Mouse (Mus musculus) liver, embryonic 15.5 days (tissue): Measurements from ENCODE around the gene Abl1. TPM values are rescaled to one million over a fixed set of nuclear protein-coding genes. Genes with fewer than 3 reads are reported as not detected.
A peak's percentile ranks its signal among the peaks of the same experiment; 100 is the strongest.

ENCODE experiments used
- ATAC-seq: fragments of 200-750 bp; cut with Nextera tagmentation; 2 replicates; pipeline ENCODE4 v1.8.0; 2017; ENCODE audit warnings: moderate number of reproducible peaks, mild to moderate bottlenecking, moderate library complexity; ENCODE audit not compliant: insufficient read depth
- H3K27ac ChIP-seq: fragments of 300-500 bp; sonication (generic); replicated peaks from 2 replicates; pipeline ENCODE4 v1.5.1; 2015; ENCODE audit warnings: mild to moderate bottlenecking, inconsistent platforms
- H3K27me3 ChIP-seq: fragments of 300-500 bp; sonication (generic); 2 replicates; pipeline ENCODE4 v1.6.1; 2015; ENCODE audit warnings: mild to moderate bottlenecking, inconsistent platforms
- H3K36me3 ChIP-seq: fragments of 300-500 bp; sonication (generic); replicated peaks from 2 replicates; pipeline ENCODE4 v1.6.1; 2015; ENCODE audit warnings: moderate library complexity, mild to moderate bottlenecking, inconsistent platforms
- H3K4me1 ChIP-seq: fragments of 300-500 bp; sonication (generic); replicated peaks from 2 replicates; pipeline ENCODE4 v1.6.1; 2015; ENCODE audit warnings: inconsistent platforms
- H3K4me2 ChIP-seq: fragments of 300-500 bp; sonication (generic); 2 replicates; pipeline ENCODE4 v1.6.1; 2015; ENCODE audit warnings: moderate library complexity, mild to moderate bottlenecking, inconsistent platforms
- H3K4me3 ChIP-seq: fragments of 300-500 bp; sonication (generic); replicated peaks from 2 replicates; pipeline ENCODE4 v1.5.1; 2015; ENCODE audit warnings: mild to moderate bottlenecking, inconsistent platforms
- H3K9ac ChIP-seq: fragments of 300-500 bp; sonication (generic); 2 replicates; pipeline ENCODE4 v1.6.1; 2015; ENCODE audit warnings: moderate library complexity, mild to moderate bottlenecking, inconsistent platforms
- H3K9me3 ChIP-seq: fragments of 300-500 bp; sonication (generic); replicated peaks from 2 replicates; pipeline ENCODE4 v1.6.1; 2016; ENCODE audit warnings: inconsistent platforms
- WGBS: fragments of 180-500 bp; shearing (Covaris S2); methylation state at CpG from one replicate; pipeline ENCODE4 v1.1.7; 2015; ENCODE audit warnings: mixed read lengths; ENCODE audit not compliant: insufficient replicate concordance; 5-methylcytosine and 5-hydroxymethylcytosine counted together
- polyA plus RNA-seq: library from polyadenylated mRNA; unstranded; fragments of >200 nt; fragmentation: Nextera tagmentation; extraction: Ambion mirVana; gene quantifications from 2 replicates; pipeline ENCODE4 v1.2.1, GENCODE M21; 2015

The Abl1 gene
- polyA plus RNA-seq, result 5.9 and 7.5 TPM in 2 replicates

DNA sequence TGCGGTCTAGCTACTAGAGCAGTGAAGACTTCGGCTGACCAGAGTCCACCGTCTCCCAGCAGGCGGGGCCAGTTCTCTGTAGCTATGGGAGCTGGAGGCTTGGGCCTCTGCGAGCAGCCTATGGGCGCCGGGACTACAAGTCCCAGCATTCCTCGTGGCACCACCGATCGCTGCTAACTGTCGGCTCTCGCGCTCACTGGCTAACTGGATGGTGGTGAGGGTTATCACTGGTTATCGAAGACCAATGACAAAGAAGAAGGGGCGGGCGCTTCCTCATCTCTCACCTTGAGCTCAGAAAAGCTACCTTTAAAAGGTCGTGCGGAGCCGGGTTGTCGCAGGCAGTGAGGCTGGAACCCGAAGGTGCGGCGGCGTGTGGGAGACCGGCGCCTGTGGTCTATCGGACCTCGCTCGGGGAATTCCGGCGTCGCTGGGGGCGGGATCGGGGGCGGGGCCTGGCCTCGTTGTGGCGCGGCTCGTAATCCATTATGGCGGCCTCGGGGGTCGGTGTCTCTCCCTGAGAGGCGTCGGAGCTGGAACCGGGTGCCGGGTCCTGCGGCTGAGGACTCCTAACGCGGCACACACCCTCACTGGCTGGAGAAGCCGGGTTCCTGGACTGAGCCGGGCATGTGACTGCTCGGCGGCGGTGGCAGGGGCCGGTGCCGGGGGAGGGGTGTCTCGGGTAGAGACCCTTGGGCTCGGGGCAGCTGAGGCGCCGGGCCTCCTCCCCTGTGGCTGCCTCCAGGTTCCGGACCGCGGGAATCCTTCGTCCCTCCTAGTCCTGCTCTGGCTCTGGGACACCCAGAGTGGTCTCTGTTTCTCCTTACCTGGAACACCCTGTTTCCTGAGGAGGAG lies at the start of gene Abl1:
TSS of gene Abl1 (plus strand) at position 303 of the 852 bp plus-strand sequence.
- Histone ChIP-seq H3K9ac (peak within 1 kb of the TSS; percentile 96), H3K4me2 (peak within 1 kb of the TSS; percentile 86), H3K36me3 (0 out of 2 replicates have a peak, but pooled peaks cover 3% of the 10 kb centered on the region), H3K27me3 (no peaks in the 10 kb centered on the region), H3K9me3 (no peaks in the 10 kb centered on the region), H3K4me3 (peak within 1 kb of the TSS; percentile 95), H3K27ac (peak within 1 kb of the TSS; percentile 97), H3K4me1 (peaks cover 41% of the 10 kb centered on the region)
- ATAC-seq, result peak; percentile 100
- under 1% methylated on average over 64 of the region's 64 CpGs for WGBS

DNA sequence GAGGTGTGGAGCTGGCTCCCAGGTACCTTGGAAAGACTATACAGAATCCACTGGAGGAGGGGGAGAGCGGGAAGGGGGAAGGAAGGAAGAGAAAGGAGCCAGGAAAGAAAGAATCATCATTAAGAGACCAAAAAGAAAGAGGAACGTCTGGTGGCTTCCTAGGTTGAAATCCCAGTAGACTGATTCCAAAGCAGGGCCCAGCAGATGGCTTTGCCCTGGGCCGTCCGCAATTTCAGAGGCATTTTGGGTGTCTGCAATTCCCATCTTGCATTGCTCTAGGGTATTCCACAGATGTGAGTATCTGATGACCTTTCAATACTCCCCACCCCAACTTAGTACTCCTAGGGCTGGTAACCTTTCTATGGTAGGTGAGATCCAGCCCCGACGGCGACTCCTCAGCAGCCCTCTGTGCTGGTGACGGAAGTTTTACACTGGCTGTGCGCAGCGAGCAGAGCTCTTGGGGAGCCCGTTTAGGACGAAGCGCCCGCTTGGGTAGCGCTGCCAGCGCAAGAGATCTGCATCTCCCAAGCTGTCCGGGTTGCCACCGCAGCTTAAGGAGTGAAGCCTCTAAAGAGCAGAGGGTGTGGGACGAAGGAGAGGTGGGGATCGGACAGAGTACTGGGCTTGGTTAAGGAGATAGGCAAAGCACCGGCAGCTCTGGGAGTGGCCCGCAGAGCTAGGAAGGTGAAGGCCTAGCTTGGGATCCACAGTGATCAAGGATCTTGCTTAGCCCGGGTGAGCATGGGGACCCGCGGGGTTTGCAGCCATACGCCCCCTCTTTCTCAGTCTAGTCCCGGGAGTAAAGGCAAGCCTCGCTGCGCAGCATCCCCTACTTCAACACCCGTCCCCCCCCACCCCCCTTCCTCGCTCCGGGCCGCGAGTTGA lies 49.4 kb upstream of the Abl1 start:
- Histone ChIP-seq H3K9me3 (no peaks in the 10 kb centered on the region), H3K36me3 (no peaks in the 10 kb centered on the region), H3K4me2 (no peak overlapping the region), H3K27ac (no peak overlapping the region), H3K4me1 (peaks cover 10% of the 10 kb centered on the region), H3K9ac (no peak overlapping the region), H3K4me3 (no peak overlapping the region), H3K27me3 (peaks cover 100% of the 10 kb centered on the region)
- ATAC-seq, result no peak
- WGBS, result 3% methylated on average over 30 of the region's 34 CpGs

DNA sequence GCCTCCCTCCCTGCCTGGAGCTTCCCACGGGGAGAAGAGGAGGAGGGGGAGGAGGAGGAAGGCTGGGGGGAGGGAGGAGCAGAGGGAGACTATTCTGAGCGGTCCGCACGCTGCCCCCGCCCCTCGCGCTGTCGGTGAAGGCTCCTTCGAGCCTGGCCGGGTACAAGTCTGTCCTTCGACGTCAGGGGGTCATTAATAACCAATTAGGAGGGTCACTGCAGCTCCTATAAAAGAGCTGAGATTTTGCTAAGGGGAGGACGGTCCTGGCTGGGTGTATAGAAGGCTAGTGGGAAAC lies 48.8 kb upstream of the Abl1 start:
- Histone ChIP-seq H3K4me3 (no peak overlapping the region), H3K9me3 (no peaks in the 10 kb centered on the region), H3K36me3 (no peaks in the 10 kb centered on the region), H3K27ac (no peak overlapping the region), H3K4me2 (no peak overlapping the region), H3K27me3 (peaks cover 100% of the 10 kb centered on the region), H3K9ac (no peak overlapping the region), H3K4me1 (peaks cover 10% of the 10 kb centered on the region)
- WGBS, result 2% methylated on average over 13 of the region's 13 CpGs
- ATAC-seq, result no peak

DNA sequence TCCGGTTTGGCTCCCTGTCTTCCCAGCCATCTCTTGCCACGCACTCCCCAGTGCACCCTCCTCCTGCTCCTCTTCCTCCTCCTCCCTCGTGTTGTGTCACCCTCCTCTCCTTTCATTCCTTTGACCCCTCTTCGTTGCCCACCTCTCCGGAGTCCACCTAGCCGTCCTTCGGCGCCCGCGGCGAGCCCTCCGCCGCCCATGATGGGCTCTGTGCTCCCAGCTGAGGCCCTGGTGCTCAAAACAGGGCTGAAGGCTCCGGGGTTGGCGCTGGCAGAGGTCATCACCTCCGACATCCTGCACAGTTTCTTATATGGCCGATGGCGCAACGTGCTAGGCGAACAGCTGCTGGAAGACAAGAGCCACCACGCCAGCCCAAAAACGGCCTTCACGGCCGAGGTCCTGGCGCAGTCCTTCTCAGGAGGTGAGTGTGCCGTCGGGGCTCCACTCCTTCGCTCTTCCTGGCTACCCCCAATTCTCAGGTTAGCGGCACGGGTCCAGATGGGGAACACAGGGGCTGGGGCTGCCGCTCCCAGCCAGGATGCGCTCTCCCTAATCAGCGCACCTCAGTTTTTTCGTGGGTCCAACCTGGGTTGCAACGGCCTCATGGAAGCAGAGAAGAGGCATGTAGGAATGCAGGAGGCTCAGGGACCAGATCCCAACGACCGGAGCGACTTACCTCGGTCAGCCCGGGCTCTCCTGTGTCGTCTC lies 48.1 kb upstream of the Abl1 start, which contains the start of gene Prdm12:
TSS of gene Prdm12 (plus strand) at position 137 of the 708 bp plus-strand sequence.
- no peak within 1 kb of the TSS for H3K4me2 ChIP-seq
- H3K36me3 ChIP-seq, result no peaks in the 10 kb centered on the region
- no peak within 1 kb of the TSS for H3K4me3 ChIP-seq
- H3K9me3 ChIP-seq, result no peaks in the 10 kb centered on the region
- H3K4me1 ChIP-seq, result peaks cover 10% of the 10 kb centered on the region
- no peak within 1 kb of the TSS for H3K9ac ChIP-seq
- WGBS, result 2% methylated on average over 41 of the region's 41 CpGs
- peaks cover 100% of the 10 kb centered on the region for H3K27me3 ChIP-seq
- no peak within 1 kb of the TSS for H3K27ac ChIP-seq
- no peak for ATAC-seq

DNA sequence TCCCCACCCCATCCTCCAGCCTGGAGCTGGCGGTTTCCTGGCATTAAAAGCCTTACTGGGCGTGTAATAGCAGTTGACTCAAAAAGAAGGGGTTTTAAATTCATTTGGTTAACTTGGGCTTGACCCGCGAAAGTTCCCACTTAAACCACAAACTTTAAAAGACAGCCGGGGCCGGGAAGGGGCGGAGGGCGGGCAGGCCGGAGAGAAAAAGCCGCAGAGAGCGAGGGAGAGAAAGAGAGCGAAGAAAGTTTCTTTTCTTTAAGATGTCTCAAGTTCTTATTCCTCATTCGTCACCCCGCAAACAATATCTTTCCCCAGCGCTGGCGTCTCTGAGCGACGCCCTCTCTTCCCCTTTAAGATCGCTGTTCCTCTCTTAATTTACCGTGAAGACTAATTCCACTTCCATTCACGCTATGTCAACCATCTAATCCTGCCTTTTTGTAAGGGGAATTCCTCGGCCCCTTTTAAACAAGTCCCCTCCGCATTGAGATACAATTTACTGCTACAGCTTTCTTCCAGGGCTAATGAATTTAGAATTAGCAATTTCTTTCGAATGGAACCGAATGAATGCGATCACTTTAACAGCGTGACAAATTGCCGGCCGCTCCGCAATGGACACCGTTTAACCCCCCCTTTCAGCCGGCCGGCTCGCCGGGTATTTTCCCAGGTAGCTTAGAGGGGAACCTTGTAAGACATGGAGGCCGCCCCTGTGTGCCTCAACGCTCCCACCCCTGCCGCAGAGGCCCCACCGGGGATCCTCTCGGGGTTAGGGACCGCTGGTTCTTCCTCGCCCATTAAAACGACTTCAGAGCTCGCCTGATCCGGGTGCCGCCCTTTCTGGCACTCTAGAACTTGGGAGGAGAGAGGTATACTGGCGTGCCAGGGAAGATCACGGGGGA lies 47.3 kb upstream of the Abl1 start:
- H3K9me3 ChIP-seq, result no peaks in the 10 kb centered on the region
- ATAC-seq, result no peak
- H3K36me3 ChIP-seq, result no peaks in the 10 kb centered on the region
- no peak overlapping the region for H3K9ac ChIP-seq
- H3K4me2 ChIP-seq, result no peak overlapping the region
- H3K27me3 ChIP-seq, result peaks cover 99% of the 10 kb centered on the region
- no peak overlapping the region for H3K4me3 ChIP-seq
- H3K27ac ChIP-seq, result no peak overlapping the region
- WGBS, result 2% methylated on average over 48 of the region's 48 CpGs
- H3K4me1 ChIP-seq, result peaks cover 6% of the 10 kb centered on the region

DNA sequence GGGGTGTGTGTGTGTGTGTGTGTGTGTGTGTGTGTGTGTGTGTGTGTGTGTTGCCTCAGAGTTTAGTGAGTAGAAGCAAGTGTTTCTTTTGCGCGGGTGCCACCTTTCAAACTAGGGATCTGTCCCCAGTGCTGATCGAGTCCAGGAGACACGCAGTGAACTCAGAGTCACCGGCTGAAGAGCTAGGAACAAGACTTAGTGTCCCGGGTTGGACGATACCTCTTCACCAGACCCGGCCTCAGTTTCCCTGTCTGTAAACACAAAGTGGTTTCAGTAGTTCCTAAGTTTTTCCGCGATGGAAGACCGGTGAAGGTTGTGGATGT lies 46.7 kb upstream of the Abl1 start:
- H3K4me3 ChIP-seq, result no peak overlapping the region
- no peak overlapping the region for H3K4me2 ChIP-seq
- no peak for ATAC-seq
- H3K27me3 ChIP-seq, result peaks cover 99% of the 10 kb centered on the region
- no peaks in the 10 kb centered on the region for H3K9me3 ChIP-seq
- H3K27ac ChIP-seq, result no peak overlapping the region
- H3K9ac ChIP-seq, result no peak overlapping the region
- H3K4me1 ChIP-seq, result peaks cover 5% of the 10 kb centered on the region
- WGBS, result 2% methylated on average over 11 of the region's 11 CpGs
- no peaks in the 10 kb centered on the region for H3K36me3 ChIP-seq

DNA sequence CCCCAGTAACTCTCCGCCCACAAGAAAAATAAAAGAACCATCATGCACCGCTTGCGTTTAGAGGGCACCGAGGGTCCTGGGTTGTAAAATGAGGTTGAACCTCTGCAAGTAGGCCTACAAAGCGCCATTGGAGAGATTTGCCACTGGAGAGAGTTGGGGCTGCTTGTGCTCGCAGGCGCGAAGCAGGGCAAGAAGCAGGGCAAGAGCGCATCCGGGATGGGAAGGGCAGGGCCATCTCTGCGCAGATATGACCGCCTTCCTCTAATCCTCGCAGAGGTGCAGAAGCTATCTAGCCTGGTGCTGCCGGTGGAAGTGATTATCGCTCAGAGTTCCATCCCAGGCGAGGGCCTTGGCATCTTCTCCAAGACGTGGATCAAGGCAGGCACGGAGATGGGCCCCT lies 46.2 kb upstream of the Abl1 start:
- no peak for ATAC-seq
- H3K9ac ChIP-seq, result no peak overlapping the region
- no peak overlapping the region for H3K4me3 ChIP-seq
- H3K36me3 ChIP-seq, result no peaks in the 10 kb centered on the region
- peaks cover under 1% of the 10 kb centered on the region; the same call in 1 of the 2 replicates for H3K4me1 ChIP-seq
- no peak overlapping the region for H3K4me2 ChIP-seq
- H3K9me3 ChIP-seq, result no peaks in the 10 kb centered on the region
- peaks cover 99% of the 10 kb centered on the region for H3K27me3 ChIP-seq
- WGBS, result 4% methylated on average over 18 of the region's 18 CpGs
- no peak overlapping the region for H3K27ac ChIP-seq

DNA sequence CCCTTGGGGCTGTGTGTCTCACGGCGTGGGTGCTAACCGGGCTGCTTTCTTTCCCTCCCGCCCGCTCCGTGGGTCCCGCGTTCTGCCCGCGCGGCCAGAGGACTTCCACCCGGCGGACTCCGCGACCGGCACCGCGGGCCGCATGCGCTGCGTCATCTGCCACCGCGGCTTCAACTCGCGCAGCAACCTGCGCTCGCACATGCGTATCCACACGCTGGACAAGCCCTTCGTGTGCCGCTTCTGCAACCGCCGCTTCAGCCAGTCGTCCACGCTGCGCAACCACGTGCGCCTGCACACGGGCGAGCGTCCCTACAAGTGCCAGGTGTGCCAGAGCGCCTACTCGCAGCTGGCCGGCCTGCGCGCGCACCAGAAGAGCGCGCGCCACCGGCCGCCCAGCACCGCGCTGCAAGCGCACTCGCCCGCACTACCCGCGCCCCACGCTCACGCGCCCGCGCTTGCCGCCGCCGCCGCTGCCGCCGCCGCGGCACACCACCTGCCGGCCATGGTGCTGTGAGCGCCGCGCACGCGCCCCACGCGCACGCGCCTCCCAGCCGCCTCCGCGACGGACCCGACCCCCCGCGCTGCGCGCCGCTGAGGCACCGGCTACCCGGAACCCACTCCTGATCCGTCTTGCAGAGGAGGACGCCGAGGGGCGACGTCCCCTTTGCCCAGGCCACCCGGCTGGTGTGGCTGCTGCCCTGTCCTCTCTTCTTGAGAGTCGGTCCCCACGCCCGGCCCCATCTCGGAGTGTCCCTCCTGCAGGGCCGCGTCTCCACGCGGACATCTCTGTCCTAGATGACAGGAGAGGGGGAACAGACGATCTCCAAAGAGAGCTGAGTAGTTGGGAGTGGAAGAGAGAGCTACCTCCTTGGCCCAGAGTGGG lies 34.0 kb upstream of the Abl1 start:
- no peak overlapping the region for H3K9ac ChIP-seq
- H3K4me1 ChIP-seq, result peaks cover 9% of the 10 kb centered on the region
- H3K9me3 ChIP-seq, result no peaks in the 10 kb centered on the region
- H3K4me3 ChIP-seq, result peak overlapping the region; percentile 45
- ATAC-seq, result no peak
- peak overlapping the region; percentile 69 for H3K4me2 ChIP-seq
- WGBS, result under 1% methylated on average over 104 of the region's 109 CpGs
- H3K27ac ChIP-seq, result no peak overlapping the region
- H3K27me3 ChIP-seq, result peaks cover 94% of the 10 kb centered on the region
- H3K36me3 ChIP-seq, result no peaks in the 10 kb centered on the region

DNA sequence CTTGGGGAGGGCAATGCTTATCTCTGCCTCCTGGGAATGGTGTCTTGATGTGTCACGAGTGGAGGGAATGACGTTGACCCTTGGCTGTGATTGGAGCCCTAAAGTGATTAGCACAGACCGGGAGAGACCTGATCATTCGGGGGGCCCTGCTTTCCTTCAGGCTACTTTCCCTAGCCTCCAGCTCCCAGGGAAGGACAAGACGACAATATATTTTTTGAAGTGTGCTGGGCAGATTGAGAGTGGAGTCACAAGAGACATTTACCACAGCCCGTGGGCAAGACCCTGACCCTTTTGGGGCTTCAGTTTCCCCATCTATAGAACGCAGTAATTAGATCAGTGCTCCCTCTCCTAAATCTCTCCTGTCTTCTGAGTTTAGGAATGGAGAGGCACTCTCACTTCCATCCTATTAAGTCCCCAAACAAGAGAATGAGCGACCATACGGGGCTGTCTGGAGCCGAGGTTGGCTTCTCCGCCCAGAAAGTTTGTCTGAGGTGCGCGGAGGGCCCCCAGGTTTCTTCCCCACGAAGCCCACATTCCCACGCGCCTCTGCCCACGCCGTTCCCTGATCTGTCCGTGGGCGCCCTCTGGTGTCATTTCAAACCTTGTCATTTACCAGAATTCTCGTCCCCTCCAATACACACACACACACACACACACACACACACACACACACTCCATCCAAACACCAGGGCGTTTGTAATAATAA lies 33.2 kb upstream of the Abl1 start:
- H3K4me3 ChIP-seq, result peak overlapping the region; percentile 45
- H3K27ac ChIP-seq, result no peak overlapping the region
- ATAC-seq, result no peak
- peaks cover 92% of the 10 kb centered on the region for H3K27me3 ChIP-seq
- no peaks in the 10 kb centered on the region for H3K36me3 ChIP-seq
- H3K9ac ChIP-seq, result no peak overlapping the region
- peak overlapping the region; percentile 69; the same call in 1 of the 2 replicates for H3K4me2 ChIP-seq
- H3K4me1 ChIP-seq, result peaks cover 9% of the 10 kb centered on the region
- no peaks in the 10 kb centered on the region for H3K9me3 ChIP-seq
- WGBS, result 4% methylated on average over 22 of the region's 22 CpGs
